Mouse (Mus musculus) heart, embryonic 10.5 days (tissue): ENCODE measurements around the gene Zscan20. TPM values are rescaled to one million over a fixed set of nuclear protein-coding genes. Genes with fewer than 3 reads are reported as not detected.
"Not testable (repeated sequence)": the region's sequence is repeated elsewhere in the genome, so short reads cannot be mapped to it uniquely, and the experiment has no call there.

Experiments used
- DNase-seq: peaks from one replicate; pipeline ENCODE4 v3.0.0-alpha.2; 2017; ENCODE audit warnings: low spot score
- H3K27ac ChIP-seq: fragments of 300-500 bp; sonication (generic); 2 replicates; pipeline ENCODE4 v1.5.1; 2016; ENCODE audit warnings: mild to moderate bottlenecking
- H3K27me3 ChIP-seq: fragments of 300-500 bp; sonication (generic); 2 replicates; pipeline ENCODE4 v1.6.1; 2016; ENCODE audit warnings: mild to moderate bottlenecking; ENCODE audit not compliant: poor library complexity, insufficient read depth, severe bottlenecking
- H3K36me3 ChIP-seq: fragments of 300-500 bp; sonication (generic); 2 replicates; pipeline ENCODE4 v1.6.1; 2016; ENCODE audit warnings: mild to moderate bottlenecking, moderate library complexity
- H3K4me1 ChIP-seq: fragments of 300-500 bp; sonication (generic); 2 replicates; pipeline ENCODE4 v1.6.1; 2016; ENCODE audit warnings: mild to moderate bottlenecking
- H3K4me3 ChIP-seq: fragments of 300-500 bp; sonication (generic); 2 replicates; pipeline ENCODE4 v1.5.1; 2016; ENCODE audit warnings: mild to moderate bottlenecking, moderate library complexity
- H3K9me3 ChIP-seq: fragments of 300-500 bp; sonication (generic); 2 replicates; pipeline ENCODE4 v1.6.1; 2016; ENCODE audit warnings: mild to moderate bottlenecking, moderate library complexity
- WGBS: fragments of 180-500 bp; shearing (Covaris S2); methylation state at CpG from one replicate; pipeline ENCODE4 v1.1.7; 2016; 5-methylcytosine and 5-hydroxymethylcytosine counted together
- polyA plus RNA-seq: library from polyadenylated mRNA; unstranded; fragments of >200 nt; fragmentation: Nextera tagmentation; extraction: Ambion mirVana; gene quantifications from 2 replicates; pipeline ENCODE4 v1.2.1, GENCODE M21; 2016

Gene Zscan20
- polyA plus RNA-seq, 1 experiment from 2014 or later = 5.1 TPM

GRCm38 (mm10) chr4:128607661-128608060 is 2.2 kb downstream of the Zscan20 start:
- Histone ChIP-seq H3K4me3 (no peak overlapping the region), H3K9me3 (no peaks in the 10 kb centered on the region), H3K36me3 (peaks cover 25% of the 10 kb centered on the region), H3K27ac (no peak overlapping the region), H3K4me1 (peaks cover 19% of the 10 kb centered on the region), H3K27me3 (no peaks in the 10 kb centered on the region)
- DNase-seq = no peak
- 83% methylated on average over 11 of the region's 11 CpGs for WGBS

GRCm38 (mm10) chr4:128606586-128606985 is 3.3 kb downstream of the Zscan20 start:
- 95% methylated on average over 7 of the region's 7 CpGs for WGBS
- H3K36me3 ChIP-seq = peaks cover 34% of the 10 kb centered on the region
- H3K4me3 ChIP-seq = no peak overlapping the region
- no peaks in the 10 kb centered on the region for H3K27me3 ChIP-seq
- no peak for DNase-seq
- H3K27ac ChIP-seq = no peak overlapping the region
- H3K9me3 ChIP-seq = no peaks in the 10 kb centered on the region
- H3K4me1 ChIP-seq = peaks cover 19% of the 10 kb centered on the region

DNA sequence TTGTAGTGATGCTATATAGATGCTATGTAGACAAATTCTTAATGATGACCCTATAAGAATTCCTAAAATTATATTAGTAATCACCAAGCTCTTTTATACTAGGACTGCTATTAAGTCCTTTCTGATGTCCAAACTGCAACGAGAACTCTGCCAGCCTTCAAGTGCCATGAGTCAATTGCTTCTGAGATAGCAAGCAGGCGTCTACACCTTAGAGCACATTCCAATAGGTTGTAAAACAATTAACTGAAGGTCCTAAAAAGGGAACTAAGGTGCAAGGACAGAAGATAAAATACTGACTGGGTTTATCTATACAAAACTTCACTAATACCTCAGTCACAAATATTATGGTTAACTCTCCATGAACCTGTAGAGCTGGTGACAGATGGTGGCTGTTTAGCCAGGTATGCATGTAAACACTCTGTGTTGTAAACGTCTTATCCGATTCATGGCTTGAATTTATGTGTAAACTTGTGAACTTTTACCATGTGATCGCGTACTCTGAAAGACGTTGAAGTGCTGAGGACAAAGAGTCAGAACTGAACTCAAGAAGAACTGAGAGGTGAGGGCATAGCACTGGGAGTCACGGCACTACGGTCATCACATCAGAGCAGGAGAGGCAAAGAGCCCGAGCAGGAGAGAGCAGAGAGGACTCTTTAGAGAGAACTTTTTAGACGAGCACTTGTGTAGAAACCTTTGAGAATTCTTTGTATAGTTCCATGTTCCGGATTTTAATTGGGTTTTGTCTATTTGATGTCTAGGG is 11.9 kb downstream of the Zscan20 start:
- WGBS = 79% methylated on average over 12 of the region's 12 CpGs
- Histone ChIP-seq H3K27me3 (no peaks in the 10 kb centered on the region), H3K27ac (no peak overlapping the region), H3K36me3 (peaks cover 26% of the 10 kb centered on the region), H3K4me3 (no peak overlapping the region), H3K9me3 (no peaks in the 10 kb centered on the region), H3K4me1 (no peaks in the 10 kb centered on the region)
- no peak for DNase-seq

DNA sequence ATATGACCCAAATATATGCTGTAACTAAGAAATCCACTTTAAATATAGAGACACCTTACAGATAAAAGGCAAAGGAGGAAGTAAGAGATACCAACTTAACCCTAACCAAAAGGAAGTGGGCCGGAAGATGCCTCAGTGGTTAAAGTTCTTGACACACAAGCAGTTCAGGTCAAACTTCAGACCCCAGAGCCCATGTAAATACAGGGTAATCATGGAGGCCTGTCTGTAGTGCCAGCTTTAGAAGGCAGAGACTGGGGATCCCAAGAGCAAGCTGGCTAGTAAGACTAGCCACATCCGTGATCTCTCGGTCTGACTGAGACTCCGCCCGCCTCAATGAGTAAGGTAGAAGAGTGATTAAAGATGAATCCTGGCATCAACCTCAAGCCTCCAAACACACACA is 15.8 kb downstream of the Zscan20 start:
- Histone ChIP-seq H3K27me3 (no peaks in the 10 kb centered on the region), H3K9me3 (no peaks in the 10 kb centered on the region), H3K4me3 (no peak overlapping the region), H3K36me3 (peaks cover 33% of the 10 kb centered on the region), H3K4me1 (no peaks in the 10 kb centered on the region), H3K27ac (no peak overlapping the region)
- 88% methylated on average over 5 of the region's 5 CpGs for WGBS
- DNase-seq = no peak

GRCm38 (mm10) chr4:128593286-128593685 is 16.6 kb downstream of the Zscan20 start:
- no peak overlapping the region for H3K4me3 ChIP-seq
- H3K9me3 ChIP-seq = no peaks in the 10 kb centered on the region
- no peak overlapping the region for H3K27ac ChIP-seq
- no peaks in the 10 kb centered on the region for H3K27me3 ChIP-seq
- no peak for DNase-seq
- 92% methylated on average over 4 of the region's 4 CpGs for WGBS
- H3K4me1 ChIP-seq = no peaks in the 10 kb centered on the region
- H3K36me3 ChIP-seq = peaks cover 40% of the 10 kb centered on the region

DNA sequence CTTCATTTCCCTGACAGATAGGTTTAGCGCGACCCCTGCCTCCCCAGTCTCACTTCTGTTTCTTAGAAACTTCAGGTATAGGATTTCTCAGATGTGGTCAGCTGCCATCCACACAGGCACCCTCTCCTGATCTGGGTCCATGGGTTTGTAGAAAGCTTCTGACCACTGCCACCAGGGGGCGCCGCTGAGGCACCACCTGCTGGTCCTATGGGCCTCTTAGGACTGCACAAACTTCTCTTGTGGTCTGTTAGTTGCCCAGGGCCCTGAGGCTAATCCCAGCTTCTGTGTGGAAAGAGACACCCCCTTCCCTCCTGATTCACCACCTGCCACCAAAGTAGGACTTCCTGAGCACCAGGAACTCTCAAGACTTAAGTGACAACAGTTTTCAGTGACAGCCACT is 30.7 kb downstream of the Zscan20 start:
- H3K36me3 ChIP-seq = peaks cover 59% of the 10 kb centered on the region
- no peak for DNase-seq
- no peaks in the 10 kb centered on the region for H3K4me1 ChIP-seq
- no peak overlapping the region for H3K4me3 ChIP-seq
- H3K9me3 ChIP-seq = peaks cover 31% of the 10 kb centered on the region
- no peak overlapping the region for H3K27ac ChIP-seq
- WGBS = 53% methylated on average over 4 of the region's 4 CpGs
- H3K27me3 ChIP-seq = no peaks in the 10 kb centered on the region

DNA sequence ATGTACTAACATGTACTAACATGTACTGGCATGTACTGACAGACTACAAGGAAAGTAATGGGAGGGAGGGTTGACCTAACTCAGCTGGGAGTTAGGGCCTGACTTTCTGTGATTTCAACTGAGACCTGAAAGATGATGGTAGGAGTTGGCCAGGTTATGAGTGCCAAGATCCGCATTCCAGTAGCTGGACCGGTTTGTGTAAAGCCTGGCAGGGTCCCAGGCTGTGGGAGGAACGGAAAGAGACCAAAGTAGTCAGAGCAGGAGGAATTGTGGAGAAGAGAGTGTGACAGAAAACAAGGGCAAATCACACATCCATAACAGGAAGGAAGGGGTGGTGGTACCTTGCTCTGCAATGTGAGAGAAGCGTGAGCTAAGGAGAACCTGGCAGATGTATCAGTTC is 34.1 kb downstream of the Zscan20 start:
- Histone ChIP-seq H3K4me3 (no peak overlapping the region), H3K27ac (no peak overlapping the region), H3K4me1 (no peaks in the 10 kb centered on the region), H3K27me3 (no peaks in the 10 kb centered on the region), H3K9me3 (0 out of 2 replicates have a peak, but pooled peaks cover 5% of the 10 kb centered on the region), H3K36me3 (peaks cover 25% of the 10 kb centered on the region)
- WGBS = 85% methylated on average over 4 of the region's 4 CpGs
- DNase-seq = no peak

DNA sequence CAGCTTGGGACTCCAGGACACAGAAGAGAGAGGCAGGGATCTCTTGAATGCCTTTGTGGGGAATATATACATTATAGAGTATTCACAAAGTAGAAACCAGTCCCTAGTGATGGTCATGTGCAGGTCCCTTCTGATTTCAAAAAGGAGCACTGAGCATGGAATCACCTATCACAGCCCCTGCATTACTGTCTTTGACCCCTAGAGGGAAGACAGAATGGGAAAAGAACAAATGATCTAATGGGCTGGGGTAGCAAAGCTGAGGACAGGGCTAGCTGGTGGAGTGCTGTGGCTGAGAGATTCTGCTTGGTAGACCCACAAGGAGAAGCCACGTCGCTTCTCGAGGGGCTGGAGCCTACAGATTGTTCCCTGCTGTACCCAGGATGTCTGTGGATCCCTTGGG is 49.6 kb downstream of the Zscan20 start:
- Histone ChIP-seq H3K27me3 (no peaks in the 10 kb centered on the region), H3K9me3 (no peaks in the 10 kb centered on the region), H3K4me1 (no peaks in the 10 kb centered on the region), H3K36me3 (no peaks in the 10 kb centered on the region), H3K4me3 (no peak overlapping the region), H3K27ac (no peak overlapping the region)
- DNase-seq = no peak
- WGBS = 82% methylated on average over 3 of the region's 3 CpGs

DNA sequence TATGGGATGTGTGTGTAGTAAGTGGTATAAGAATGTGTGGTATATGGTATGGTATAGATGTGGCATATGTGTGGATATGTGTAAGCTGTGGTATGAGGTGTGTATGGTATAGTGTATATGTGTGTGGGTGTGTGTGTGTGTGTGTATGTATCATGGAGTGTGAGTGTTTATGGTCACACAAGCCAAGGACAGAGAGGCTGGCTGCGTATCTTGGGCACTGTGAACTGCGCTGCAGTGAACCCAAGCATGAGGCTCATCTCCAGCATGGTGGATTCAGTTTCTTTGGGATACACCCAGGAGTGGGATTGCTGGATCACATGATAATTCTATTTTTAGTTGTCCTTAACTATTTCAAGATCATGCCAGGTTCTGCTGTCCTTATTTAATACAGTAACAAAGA is 55.7 kb downstream of the Zscan20 start:
- DNase-seq = no peak
- 81% methylated on average over 2 of the region's 2 CpGs for WGBS
- Histone ChIP-seq H3K4me1 (no peaks in the 10 kb centered on the region), H3K4me3 (no peak overlapping the region), H3K36me3 (no peaks in the 10 kb centered on the region), H3K27ac (no peak overlapping the region), H3K27me3 (no peaks in the 10 kb centered on the region), H3K9me3 (no peaks in the 10 kb centered on the region)

DNA sequence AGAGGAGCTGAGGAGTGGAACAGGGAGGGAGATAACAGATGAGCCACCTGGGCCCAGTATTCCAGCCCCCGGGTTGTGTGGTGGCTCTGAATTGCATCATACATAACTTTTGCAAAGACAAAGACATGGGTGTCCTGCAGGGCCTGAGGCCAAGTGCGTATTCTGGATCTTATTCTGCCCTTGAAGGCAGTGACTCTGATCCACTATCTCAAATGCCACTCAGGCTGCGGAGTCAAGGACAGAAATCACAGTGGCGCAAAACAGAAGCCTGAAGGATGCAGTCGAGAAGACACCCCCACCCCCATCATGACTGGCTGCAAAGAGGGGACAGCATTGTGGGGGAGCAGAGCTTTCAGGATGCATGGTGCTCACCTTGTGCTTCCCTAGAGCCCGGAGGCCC is 59.1 kb downstream of the Zscan20 start:
- Histone ChIP-seq H3K27me3 (peaks cover 5% of the 10 kb centered on the region; the same call in 1 of the 2 replicates), H3K9me3 (no peaks in the 10 kb centered on the region), H3K4me3 (no peak overlapping the region), H3K27ac (no peak overlapping the region), H3K36me3 (no peaks in the 10 kb centered on the region), H3K4me1 (no peaks in the 10 kb centered on the region)
- DNase-seq = no peak
- 78% methylated on average over 6 of the region's 6 CpGs for WGBS

DNA sequence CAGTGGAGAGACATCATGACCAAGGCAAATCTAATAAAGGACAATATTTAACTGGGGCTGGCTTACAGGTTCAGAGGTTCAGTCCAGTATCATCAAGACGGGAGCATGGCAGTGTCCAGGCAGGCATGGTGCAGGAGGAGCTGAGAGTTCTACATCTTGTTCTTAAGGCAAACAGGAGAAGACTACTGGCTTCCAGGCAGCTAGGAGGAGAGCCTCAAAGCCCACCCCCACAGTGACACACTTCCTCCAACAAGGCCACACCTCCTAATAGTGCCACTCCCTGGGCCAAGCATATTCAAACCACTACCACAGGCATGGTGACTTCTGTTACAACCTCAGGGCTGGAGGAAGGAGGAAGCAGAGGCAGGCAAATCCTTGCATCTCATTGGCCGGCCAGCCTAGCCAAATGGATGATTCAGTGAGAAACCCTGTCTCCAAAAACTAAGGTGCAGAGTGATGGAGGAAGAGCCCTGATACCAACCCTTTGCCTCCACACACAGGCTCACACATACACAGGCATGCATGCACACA is 65.9 kb downstream of the Zscan20 start:
- H3K4me1 ChIP-seq, H3K36me3 ChIP-seq, H3K4me3 ChIP-seq, H3K9me3 ChIP-seq, H3K27me3 ChIP-seq, H3K27ac ChIP-seq, DNase-seq: not testable (repeated sequence)
- WGBS = 66% methylated on average over 2 of the region's 2 CpGs

- H3K4me3 ChIP-seq = no peak overlapping the region
- no peak for DNase-seq
- 21% methylated on average over 2 of the region's 2 CpGs for WGBS
Measured at GRCm38 (mm10) chr4:128543378-128543777, 66.5 kb downstream of the Zscan20 start.

More at GRCm38 (mm10) chr4:128543378-128543777, 66.5 kb downstream of the Zscan20 start:
- Histone ChIP-seq H3K4me1 (no peaks in the 10 kb centered on the region), H3K36me3 (no peaks in the 10 kb centered on the region), H3K27me3 (peaks cover 5% of the 10 kb centered on the region; the same call in 1 of the 2 replicates), H3K27ac (no peak overlapping the region), H3K9me3 (no peaks in the 10 kb centered on the region)
